17 mouse cellular contexts compared by ENCODE assay signal in the genomic region with DNA sequence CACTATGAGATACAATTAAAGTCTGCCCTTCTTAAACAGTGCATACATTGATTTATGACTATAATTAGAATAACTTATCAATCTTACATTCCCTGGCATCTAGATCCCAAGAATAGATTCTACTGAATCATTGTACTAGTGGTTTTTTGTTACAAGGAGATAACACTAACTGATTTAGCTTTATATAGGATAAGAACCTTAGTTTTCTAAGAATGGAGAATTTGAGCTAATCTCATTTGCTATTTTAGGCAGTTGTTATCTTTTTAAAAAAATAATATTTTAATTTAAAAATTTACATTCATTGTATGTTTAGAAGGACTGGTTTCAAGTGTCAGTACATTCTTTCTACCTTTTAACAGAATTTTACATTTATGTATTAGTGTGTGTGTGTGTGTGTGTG. TPM values are rescaled to one million over a fixed set of nuclear protein-coding genes. Genes with fewer than 3 reads are reported as not detected.
A peak's percentile ranks its signal among the peaks of the same experiment; 100 is the strongest.
DNase-seq lines count a peak whose midpoint lies in the region; TF ChIP-seq lines count a peak whose summit lies in the region.
"Had no signal": no experiment of that assay in that cellular context is flagged by ENCODE, and none has a peak within 500 bp of the region (broad histone marks: within the 10 kb centered on the region; RNA-seq: fewer than 3 reads in every experiment).

No protein-coding gene starts in this region.

- H3K4me1 ChIP-seq in MEL (ENCODE audit: control insufficient read depth in 1 of 2, insufficient read depth in 2 of 2, low read length in 2 of 2), result peaks cover 8 to 9% of the 10 kb centered on the region in 2 experiments

- no peak overlapping the region for H3K9ac ChIP-seq in MEL (ENCODE audit: control insufficient read depth, low read depth, low read length, poor library complexity, severe bottlenecking)

- H3K9me3 ChIP-seq in MEL (replicated peaks; ENCODE audit: insufficient read depth, low read length), result no peaks in the 10 kb centered on the region
- H3K9me3 ChIP-seq: G1E had no signal

- H3K36me3 ChIP-seq in MEL (ENCODE audit: control insufficient read depth in 1 of 2, insufficient read depth in 2 of 2, low read length in 2 of 2), result peaks cover 14 to 32% of the 10 kb centered on the region in 2 experiments

- TF ChIP-seq EP300 in MEL (IDR thresholded peaks at IDR 0.05; ENCODE audit: low read depth in 1 of 2, low read length in 2 of 2), result peak; percentile 40 to 45; a peak in 3 of 4 replicates

- TF ChIP-seq CTCF in MEL (IDR thresholded peaks at IDR 0.05 in 2 of 3, conservative IDR thresholded peaks at IDR 0.05 in 1 of 3; ENCODE audit: control insufficient read depth in 1 of 3, insufficient read depth in 1 of 3, low read depth in 2 of 3, low read length in 3 of 3, poor library complexity in 1 of 3, severe bottlenecking in 1 of 3), result no peak

- no peak overlapping the region for H3K27ac ChIP-seq in MEL (ENCODE audit: control insufficient read depth, low read depth, low read length)

- TF ChIP-seq POLR2A in MEL (IDR thresholded peaks at IDR 0.05; ENCODE audit: control insufficient read depth in 1 of 2, insufficient read depth in 1 of 2, low read depth in 1 of 2, low read length in 2 of 2, poor library complexity in 1 of 2), result no peak

- peaks cover 10% of the 10 kb centered on the region for H3K79me2 ChIP-seq in MEL (ENCODE audit: control insufficient read depth, insufficient read depth, low read length, poor library complexity)

- no peak for TF ChIP-seq RAD21 in MEL (IDR thresholded peaks at IDR 0.05; ENCODE audit: low read depth, low read length)

- no peak overlapping the region for H3K4me3 ChIP-seq in MEL (ENCODE audit: control insufficient read depth in 1 of 2, insufficient read depth in 1 of 2, low read depth in 2 of 2, low read length in 2 of 2)

- no peak for DNase-seq in MEL (ENCODE audit: low read depth, low spot score)
- DNase-seq in kidney, adult 9 months, result no peak
- DNase-seq: adrenal gland, adult 2 months; adrenal gland, adult 8-10 months; adrenal gland, postnatal 10 days; adrenal gland, postnatal 14 days; adrenal gland, postnatal 25 days; adrenal gland, postnatal 36 days; B cell, adult 2 months; cerebellum, adult 11 months; cerebellum, adult 11-12 months; cerebellum, adult 18-20 months; cerebellum, adult 2 months; cerebellum, adult 8-10 months had no signal

- no peaks in the 10 kb centered on the region for H3K27me3 ChIP-seq in MEL (ENCODE audit: control insufficient read depth in 1 of 2, insufficient read depth in 2 of 2, low read length in 2 of 2)
- H3K27me3 ChIP-seq: CH12.LX, Patski had no signal

TF ChIP-seq in MEL, 35 proteins besides CTCF, POLR2A, EP300 and RAD21:
- TF ChIP-seq POLR2AphosphoS2 (IDR thresholded peaks at IDR 0.05; ENCODE audit: low read length), result no peak
- 0 out of 2 replicates have a peak, but pooled peaks have one; percentile 13 for TF ChIP-seq ETS1 (IDR thresholded peaks at IDR 0.05; ENCODE audit: low read depth, low read length)
- no peak for TF ChIP-seq USF2 (IDR thresholded peaks at IDR 0.05; ENCODE audit: borderline replicate concordance in 1 of 2, insufficient read depth in 1 of 2, low read depth in 1 of 2, low read length in 2 of 2)
- TF ChIP-seq GABPA (IDR thresholded peaks at IDR 0.05; ENCODE audit: low read depth, low read length), result no peak
- TF ChIP-seq JUND (IDR thresholded peaks at IDR 0.05; ENCODE audit: low read depth, low read length), result no peak
- no peak for TF ChIP-seq CHD2 (IDR thresholded peaks at IDR 0.05; ENCODE audit: low read length)
- TF ChIP-seq SIN3A (IDR thresholded peaks at IDR 0.05; ENCODE audit: low read length), result 0 out of 2 replicates have a peak, but pooled peaks have one; percentile 32
- TF ChIP-seq SMC3 (IDR thresholded peaks at IDR 0.05; ENCODE audit: low read depth, low read length), result no peak
- TF ChIP-seq MEF2A (IDR thresholded peaks at IDR 0.05; ENCODE audit: extremely low read depth, insufficient replicate concordance, low read depth, low read length, poor library complexity, severe bottlenecking), result peak; percentile 90; the same call in 1 of the 2 replicates
- TF ChIP-seq CHD1 (IDR thresholded peaks at IDR 0.05; ENCODE audit: low read depth, low read length), result no peak
- no peak for TF ChIP-seq TBP (IDR thresholded peaks at IDR 0.05; ENCODE audit: low read depth, low read length)
- TF ChIP-seq ZNF384 (IDR thresholded peaks at IDR 0.05; ENCODE audit: low read depth, low read length), result no peak
- no peak for TF ChIP-seq MYB (IDR thresholded peaks at IDR 0.05; ENCODE audit: low read depth, low read length)
- no peak for TF ChIP-seq BHLHE40 (IDR thresholded peaks at IDR 0.05; ENCODE audit: borderline replicate concordance, low read depth, low read length)
- no peak for TF ChIP-seq NRF1 (IDR thresholded peaks at IDR 0.05; ENCODE audit: insufficient read depth, low read depth, low read length, poor library complexity, severe bottlenecking)
- no peak for TF ChIP-seq TAL1 (IDR thresholded peaks at IDR 0.05; ENCODE audit: low read length)
- TF ChIP-seq UBTF (IDR thresholded peaks at IDR 0.05; ENCODE audit: borderline replicate concordance, insufficient read depth, low read depth, low read length), result no peak
- TF ChIP-seq HCFC1 (IDR thresholded peaks at IDR 0.05; ENCODE audit: low read depth, low read length), result no peak
- TF ChIP-seq TCF12 (IDR thresholded peaks at IDR 0.05; ENCODE audit: low read depth, low read length), result peak; percentile 49
- no peak for TF ChIP-seq POLR2AphosphoS5 (IDR thresholded peaks at IDR 0.05; ENCODE audit: borderline replicate concordance, low read depth, low read length)
- no peak for TF ChIP-seq ZMIZ1 (IDR thresholded peaks at IDR 0.05; ENCODE audit: low read depth, low read length)
- TF ChIP-seq RCOR1 (IDR thresholded peaks at IDR 0.05; ENCODE audit: low read depth, low read length), result 0 out of 2 replicates have a peak, but pooled peaks have one; percentile 30
- TF ChIP-seq GATA1 (IDR thresholded peaks at IDR 0.05; ENCODE audit: low read depth, low read length), result no peak
- TF ChIP-seq E2F4 (IDR thresholded peaks at IDR 0.05; ENCODE audit: borderline replicate concordance, low read depth, low read length), result no peak
- no peak for TF ChIP-seq USF1 (IDR thresholded peaks at IDR 0.05; ENCODE audit: low read depth, low read length)
- no peak for TF ChIP-seq MAZ (IDR thresholded peaks at IDR 0.05; ENCODE audit: low read depth, low read length)
- no peak for TF ChIP-seq MAFK (IDR thresholded peaks at IDR 0.05; ENCODE audit: borderline replicate concordance, low read depth, low read length)
- no peak for TF ChIP-seq ZC3H11A (IDR thresholded peaks at IDR 0.05; ENCODE audit: low read depth, low read length)
- TF ChIP-seq ELF1 (IDR thresholded peaks at IDR 0.05; ENCODE audit: low read depth, low read length), result no peak

RNA-seq across cellular contexts. Expression of gene 9930021J03Rik, which starts 17.8 kb away (rescaled TPM):
- total RNA-seq in MEL (2012; rRNA removed), result 19.9 and 20.6 TPM in 2 replicates
- 100 to 1,000 TPM in 1 of 2 experiments, 10 to 100 TPM in 1; 40.9 to 216 TPM for polyA plus RNA-seq in MEL (2012; ENCODE audit: insufficient read depth in 1 of 2, insufficient read length in 2 of 2, low read depth in 1 of 2, low replicate concordance in 2 of 2, missing spikeins in 1 of 2)

RNA-seq across cellular contexts. Expression of gene Ranbp6, which starts 24.8 kb away (rescaled TPM):
- total RNA-seq in MEL (2012; rRNA removed), result 18.3 and 22.6 TPM in 2 replicates
- polyA plus RNA-seq in MEL (2012; ENCODE audit: insufficient read depth in 1 of 2, insufficient read length in 2 of 2, low read depth in 1 of 2, low replicate concordance in 2 of 2, missing spikeins in 1 of 2), result 10 to 100 TPM in 1 of 2 experiments, not detected in 1; 23.7 TPM
